12 mouse cellular contexts compared by ENCODE assay signal in the genomic region with DNA sequence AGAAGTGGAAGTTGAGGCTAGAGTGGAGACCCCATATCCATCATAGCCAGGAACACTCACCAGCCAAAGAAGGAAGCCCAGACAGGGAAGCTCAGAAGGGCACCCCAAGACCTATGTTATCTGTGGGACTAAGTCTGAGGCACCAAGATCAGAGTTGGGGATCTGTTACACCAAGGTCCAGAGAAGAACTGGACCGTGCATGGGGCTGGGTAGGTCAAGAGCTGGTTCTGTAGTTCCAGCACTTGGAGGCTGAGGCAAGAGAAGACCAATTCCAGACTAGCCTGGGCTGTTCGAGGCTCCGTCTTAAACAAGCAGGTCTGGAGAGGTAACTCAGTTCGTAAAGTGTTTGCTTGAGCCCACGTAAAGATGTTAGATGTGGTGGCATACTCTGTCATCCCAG. TPM values are rescaled to one million over a fixed set of nuclear protein-coding genes. Genes with fewer than 3 reads are reported as not detected.
DNase-seq lines count a peak whose midpoint lies in the region; ATAC-seq and TF ChIP-seq lines count a peak whose summit lies in the region.
"Had no signal": no experiment of that assay in that cellular context is flagged by ENCODE, and none has a peak within 500 bp of the region (broad histone marks: within the 10 kb centered on the region; RNA-seq: fewer than 3 reads in every experiment).

No protein-coding gene starts in this region.

- no peak for TF ChIP-seq POLR2A in testis, adult 2 months (IDR thresholded peaks at IDR 0.05; ENCODE audit: control insufficient read depth, low read depth, low read length)

- ATAC-seq in liver, embryonic 12.5 days: no peak
- ATAC-seq: activated CD4-positive, CD25-positive, alpha-beta regulatory T cell, adult 4 months; hindbrain, embryonic 16.5 days had no signal

- peaks cover 15% of the 10 kb centered on the region for H3K4me1 ChIP-seq in testis, adult 2 months (ENCODE audit: control insufficient read depth, insufficient read depth, low read length)
- peaks cover 91% of the 10 kb centered on the region for H3K4me1 ChIP-seq in liver, embryonic 12.5 days

- 71% methylated on average over 5 of the region's 5 CpGs for WGBS in liver, embryonic 12.5 days (ENCODE audit: insufficient replicate concordance)

- TF ChIP-seq CTCF in testis, adult 2 months (IDR thresholded peaks at IDR 0.05; ENCODE audit: control insufficient read depth, insufficient read depth, insufficient replicate concordance, low read depth, low read length): no peak

- H3K27me3 ChIP-seq in testis, adult 2 months (ENCODE audit: control insufficient read depth, insufficient read depth, low read length): no peaks in the 10 kb centered on the region
- H3K27me3 ChIP-seq in liver, embryonic 12.5 days (replicated peaks): no peaks in the 10 kb centered on the region

- peak overlapping the region; percentile 99 for H3K9ac ChIP-seq in liver, embryonic 12.5 days

- peak overlapping the region; percentile 80 for H3K4me2 ChIP-seq in liver, embryonic 12.5 days

- peak overlapping the region; percentile 55; the same call in 1 of the 2 replicates for H3K27ac ChIP-seq in testis, adult 2 months (ENCODE audit: control insufficient read depth, insufficient read depth, low read depth, low read length)
- H3K27ac ChIP-seq in liver, embryonic 12.5 days: peak overlapping the region; percentile 97

- no peaks in the 10 kb centered on the region for H3K36me3 ChIP-seq in testis, adult 2 months (ENCODE audit: control insufficient read depth, insufficient read depth, low read length)
- H3K36me3 ChIP-seq in liver, embryonic 12.5 days: peaks cover 51% of the 10 kb centered on the region

- H3K9me3 ChIP-seq in liver, embryonic 12.5 days (replicated peaks): no peaks in the 10 kb centered on the region

- H3K4me3 ChIP-seq in testis, adult 2 months (ENCODE audit: control insufficient read depth, low read depth, low read length): no peak overlapping the region
- H3K4me3 ChIP-seq in liver, embryonic 12.5 days: peak overlapping the region; percentile 97

- peak; percentile 15 for DNase-seq in kidney, adult 18-20 months
- DNase-seq in kidney, postnatal 14 days: no peak
- no peak for DNase-seq in testis, postnatal 14 days (ENCODE audit: low spot score)
- DNase-seq in retina, postnatal 1 day: no peak
- no peak for DNase-seq in urinary bladder, postnatal 14 days (ENCODE audit: low spot score)
- DNase-seq: cerebellum, adult 11 months had no signal

RNA-seq across cellular contexts. Expression of a gene that starts 2.8 kb away (rescaled TPM):
- polyA plus RNA-seq in testis, adult 2 months (2012; rRNA removed): 10.8 and 14.5 TPM in 2 replicates
- polyA plus RNA-seq in liver, embryonic 12.5 days (2016; fragmentation: Nextera tagmentation; extraction: Ambion mirVana): 47.7 and 48.9 TPM in 2 replicates

RNA-seq across cellular contexts. Expression of a gene that starts 18.7 kb away (rescaled TPM):
- 33.9 and 36.4 TPM in 2 replicates for polyA plus RNA-seq in testis, adult 2 months (2012; rRNA removed)
- polyA plus RNA-seq in liver, embryonic 12.5 days (2016; fragmentation: Nextera tagmentation; extraction: Ambion mirVana): 21.8 and 23.3 TPM in 2 replicates

RNA-seq across cellular contexts. Expression of a gene that starts 25.6 kb away (rescaled TPM):
- polyA plus RNA-seq in testis, adult 2 months (2012; rRNA removed): 138 and 204 TPM in 2 replicates
- polyA plus RNA-seq in liver, embryonic 12.5 days (2016; fragmentation: Nextera tagmentation; extraction: Ambion mirVana): 1.6 TPM in 2 replicates

RNA-seq across cellular contexts. Expression of a gene that starts 32.1 kb away (rescaled TPM):
- polyA plus RNA-seq in testis, adult 2 months (2012; rRNA removed): not detected in 2 replicates
- not detected in 2 replicates for polyA plus RNA-seq in liver, embryonic 12.5 days (2016; fragmentation: Nextera tagmentation; extraction: Ambion mirVana)
- polyA plus RNA-seq: activated CD4-positive, CD25-positive, alpha-beta regulatory T cell, adult 4 months; embryonic facial prominence, embryonic 11.5 days; frontal cortex, adult 2 months; hindbrain, embryonic 16.5 days had no signal

RNA-seq across cellular contexts. Expression of a gene that starts 32.5 kb away (rescaled TPM):
- 9.9 and 11.0 TPM in 2 replicates for polyA plus RNA-seq in testis, adult 2 months (2012; rRNA removed)
- polyA plus RNA-seq in liver, embryonic 12.5 days (2016; fragmentation: Nextera tagmentation; extraction: Ambion mirVana): 75.6 and 80.9 TPM in 2 replicates

Comparison
In these comparisons a context has a peak if more than half of its experiments do, and no peak if none do; other contexts are left out.
1. RNA of a gene that starts 25.6 kb away (polyA plus RNA-seq): 138 to 204 TPM in testis, adult 2 months; 1.6 TPM in liver, embryonic 12.5 days; every median in the first group is over 10 times any median in the second.